Mouse (Mus musculus): ENCODE measurements around the gene Rhbdf2. TPM values are rescaled to one million over a fixed set of nuclear protein-coding genes. Genes with fewer than 3 reads are reported as not detected.

Gene Rhbdf2
- polyA plus RNA-seq, 1 experiment from 2014 or later = 5.8 TPM

DNA sequence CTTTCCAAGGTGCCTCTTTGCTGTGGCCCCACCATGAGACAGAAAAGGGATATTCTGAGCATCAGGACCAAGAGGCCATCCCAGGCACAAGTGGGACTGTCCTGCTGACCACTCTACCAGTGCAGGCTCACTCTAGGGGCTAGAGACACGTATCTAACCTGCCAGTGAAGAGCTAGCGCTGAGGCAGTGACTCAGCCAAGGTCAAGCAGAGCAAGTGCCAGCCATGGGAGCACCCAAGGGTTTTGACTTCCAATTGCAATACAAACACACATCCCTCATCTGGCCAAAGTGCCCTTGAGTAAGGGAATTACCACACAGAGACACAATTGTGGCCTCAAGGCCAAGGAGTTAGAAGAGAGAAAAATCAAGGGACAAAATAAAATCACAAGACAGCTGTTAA is 51.4 kb downstream of the Rhbdf2 start:
- H3K4me2 ChIP-seq = peak overlapping the region; percentile 86
- H3K4me3 ChIP-seq (replicated peaks) = peak overlapping the region; percentile 51
- peak overlapping the region; percentile 99 for H3K27ac ChIP-seq

DNA sequence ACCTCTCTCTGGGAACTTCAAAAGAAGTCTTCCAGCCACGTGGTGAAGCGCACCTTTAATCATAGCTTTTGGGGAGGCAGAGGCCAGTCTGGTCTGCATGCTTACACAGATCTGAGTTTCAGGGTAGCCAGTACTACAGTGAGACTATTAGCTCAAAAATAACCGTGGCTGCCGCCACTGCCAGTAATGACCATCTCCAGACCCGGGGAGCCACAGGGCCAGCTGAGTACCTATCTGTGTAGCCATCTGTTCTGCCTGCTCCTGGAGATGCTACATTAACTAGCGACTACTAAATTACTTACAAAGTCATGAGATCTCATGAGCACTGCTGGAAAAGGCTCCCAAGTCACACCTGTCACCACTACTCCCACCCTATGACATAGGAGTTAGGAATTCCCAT is 51.8 kb downstream of the Rhbdf2 start:
- ATAC-seq (ENCODE audit: low read depth) (no peak), DNase-seq (no peak)
- Histone ChIP-seq H3K9ac (peak overlapping the region; percentile 77), H3K27me3 (0 out of 2 replicates have a peak, but pooled peaks cover 3% of the 10 kb centered on the region), H3K36me3 (peaks cover 34% of the 10 kb centered on the region), H3K27ac (peak overlapping the region; percentile 99), H3K4me3 (replicated peaks) (peak overlapping the region; percentile 51), H3K4me2 (peak overlapping the region; percentile 86), H3K4me1 (replicated peaks) (peaks cover 100% of the 10 kb centered on the region), H3K9me3 (replicated peaks) (no peaks in the 10 kb centered on the region)
- WGBS (ENCODE audit: insufficient replicate concordance) = 60% methylated on average over 6 of the region's 6 CpGs

More for the DNA sequence above, 51.4 kb downstream of the Rhbdf2 start:
- Histone ChIP-seq H3K36me3 (peaks cover 34% of the 10 kb centered on the region), H3K4me1 (replicated peaks) (peaks cover 100% of the 10 kb centered on the region), H3K9me3 (replicated peaks) (no peaks in the 10 kb centered on the region), H3K9ac (peak overlapping the region; percentile 77), H3K27me3 (0 out of 2 replicates have a peak, but pooled peaks cover 3% of the 10 kb centered on the region)
- DNase-seq (no peak), ATAC-seq (ENCODE audit: low read depth) (no peak)
- WGBS (ENCODE audit: insufficient replicate concordance) = 81% methylated on average over 2 of the region's 2 CpGs

DNA sequence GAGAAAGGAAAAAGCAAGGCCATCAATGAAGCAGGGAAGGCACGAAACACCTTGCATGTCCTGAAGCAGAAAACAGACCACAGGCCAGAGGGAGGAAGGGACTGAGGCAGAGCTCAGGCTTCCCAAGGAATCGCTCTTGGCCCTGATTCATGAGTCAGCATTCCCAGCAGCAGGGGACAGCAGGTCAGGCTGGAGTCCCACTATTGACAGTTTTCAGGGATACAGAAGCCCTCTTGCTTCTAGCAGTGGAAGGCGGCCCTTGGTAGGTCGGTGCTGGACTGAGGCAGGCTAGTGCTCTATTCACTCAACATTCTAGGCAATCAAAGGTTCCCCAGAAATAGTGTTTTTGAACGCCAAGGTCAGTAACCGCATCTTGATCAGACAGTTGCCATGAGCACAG is 52.3 kb downstream of the Rhbdf2 start:
- peak overlapping the region; percentile 77 for H3K9ac ChIP-seq
- 0 out of 2 replicates have a peak, but pooled peaks cover 3% of the 10 kb centered on the region for H3K27me3 ChIP-seq
- peak overlapping the region; percentile 86 for H3K4me2 ChIP-seq
- no peaks in the 10 kb centered on the region for H3K9me3 ChIP-seq (replicated peaks)
- H3K4me3 ChIP-seq (replicated peaks) = peak overlapping the region; percentile 51
- ATAC-seq (ENCODE audit: low read depth) (no peak), DNase-seq (no peak)
- peaks cover 33% of the 10 kb centered on the region for H3K36me3 ChIP-seq
- H3K27ac ChIP-seq = peak overlapping the region; percentile 99
- 76% methylated on average over 6 of the region's 6 CpGs for WGBS (ENCODE audit: insufficient replicate concordance)
- peaks cover 100% of the 10 kb centered on the region for H3K4me1 ChIP-seq (replicated peaks)

DNA sequence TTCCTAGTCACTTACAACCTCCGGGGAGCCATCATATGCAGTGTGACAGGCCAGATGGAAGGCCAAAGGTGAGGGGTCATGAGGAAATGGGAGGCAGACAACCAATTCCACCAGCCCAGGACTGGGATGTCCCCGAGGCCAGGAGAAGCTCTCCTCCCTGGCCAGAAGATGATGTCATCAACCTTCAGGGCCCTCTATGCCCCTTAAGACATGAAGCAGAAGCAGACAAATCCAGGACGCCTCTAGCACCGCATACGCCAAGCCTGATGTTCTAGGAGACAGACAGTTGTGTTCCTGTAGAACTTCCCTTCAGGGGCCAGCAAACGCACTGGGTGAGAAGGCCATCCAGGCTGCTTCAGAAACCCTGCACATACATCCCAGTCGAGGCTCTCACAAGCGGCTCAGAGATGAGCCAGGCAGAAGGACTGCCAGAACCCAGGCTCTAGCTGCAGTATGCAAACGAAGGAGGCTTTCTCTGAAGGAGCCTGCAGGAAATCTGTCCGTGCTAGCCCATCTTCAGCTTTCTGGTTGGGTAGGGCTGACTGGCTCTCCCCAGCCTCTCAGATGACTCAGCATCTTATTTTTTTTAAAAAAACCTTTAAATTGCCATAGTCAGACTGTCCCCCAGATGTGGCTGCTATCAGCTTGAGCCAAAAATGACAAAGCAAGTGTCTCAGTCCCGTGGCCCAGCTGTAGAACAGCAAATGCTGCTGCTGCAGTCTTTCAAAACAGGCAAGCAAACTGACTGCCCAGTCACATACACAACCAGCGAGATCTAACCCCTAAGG is 53.9 kb downstream of the Rhbdf2 start:
- peaks cover 20% of the 10 kb centered on the region; the same call in 1 of the 2 replicates for H3K36me3 ChIP-seq
- peak; percentile 81 for DNase-seq
- H3K27me3 ChIP-seq = no peaks in the 10 kb centered on the region
- peak; percentile 87 for ATAC-seq (ENCODE audit: low read depth)
- H3K4me1 ChIP-seq (replicated peaks) = peaks cover 99% of the 10 kb centered on the region
- peak overlapping the region; percentile 51 for H3K4me3 ChIP-seq (replicated peaks)
- H3K4me2 ChIP-seq = peak overlapping the region; percentile 86
- 25% methylated on average over 12 of the region's 12 CpGs for WGBS (ENCODE audit: insufficient replicate concordance)
- no peaks in the 10 kb centered on the region for H3K9me3 ChIP-seq (replicated peaks)
- peak overlapping the region; percentile 99 for H3K27ac ChIP-seq
- peak overlapping the region; percentile 77 for H3K9ac ChIP-seq

DNA sequence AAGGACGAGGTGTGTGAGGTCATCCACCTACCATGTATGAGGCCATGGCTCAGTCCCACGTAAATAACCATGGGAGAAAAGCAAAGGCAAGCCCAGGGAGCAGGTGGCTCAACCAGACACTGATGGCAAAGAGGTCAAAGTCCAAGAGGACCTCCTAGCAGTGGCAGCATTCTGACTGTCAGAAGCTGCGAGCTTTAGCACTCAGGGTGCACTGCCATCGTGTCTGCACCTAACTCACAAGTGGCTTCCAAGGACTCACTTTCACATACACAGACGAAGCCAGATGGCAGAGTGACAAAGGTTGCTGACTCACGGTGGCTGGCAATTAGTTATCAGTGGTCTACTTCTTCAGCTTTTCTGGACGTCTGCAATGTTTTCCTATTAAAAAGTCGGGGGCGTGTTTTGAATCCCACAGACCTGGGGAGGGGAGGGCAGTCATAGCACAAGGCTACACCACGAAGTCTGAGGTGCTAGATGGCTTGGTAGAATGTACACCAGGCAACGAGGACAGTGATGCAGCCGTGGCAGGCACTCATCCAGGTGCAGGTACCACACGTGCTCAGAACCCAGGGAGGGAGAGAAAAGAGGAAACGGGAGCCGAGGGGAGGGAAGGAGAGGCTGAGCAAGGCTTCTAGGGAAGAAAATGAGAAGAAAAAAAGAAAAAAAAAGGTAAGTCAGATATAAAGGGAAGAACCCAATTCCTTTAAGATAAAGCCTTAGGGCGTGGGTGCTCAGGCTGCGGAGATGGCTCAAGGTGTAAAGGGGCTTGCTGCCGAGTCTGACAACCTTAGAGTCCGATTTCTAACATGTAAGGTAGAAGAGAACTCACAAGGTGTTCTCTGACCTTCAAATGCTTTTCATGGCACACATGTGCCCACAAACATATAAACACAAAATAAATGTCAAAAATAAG is 54.8 kb downstream of the Rhbdf2 start:
- H3K9me3 ChIP-seq (replicated peaks) = no peaks in the 10 kb centered on the region
- peak overlapping the region; percentile 51 for H3K4me3 ChIP-seq (replicated peaks)
- DNase-seq (peak; percentile 79), ATAC-seq (ENCODE audit: low read depth) (peak; percentile 71)
- H3K4me2 ChIP-seq = peak overlapping the region; percentile 86
- H3K36me3 ChIP-seq = peaks cover 17% of the 10 kb centered on the region; the same call in 1 of the 2 replicates
- peak overlapping the region; percentile 99 for H3K27ac ChIP-seq
- H3K4me1 ChIP-seq (replicated peaks) = peaks cover 99% of the 10 kb centered on the region
- 31% methylated on average over 19 of the region's 19 CpGs for WGBS (ENCODE audit: insufficient replicate concordance)
- H3K9ac ChIP-seq = peak overlapping the region; percentile 77
- H3K27me3 ChIP-seq = no peaks in the 10 kb centered on the region

DNA sequence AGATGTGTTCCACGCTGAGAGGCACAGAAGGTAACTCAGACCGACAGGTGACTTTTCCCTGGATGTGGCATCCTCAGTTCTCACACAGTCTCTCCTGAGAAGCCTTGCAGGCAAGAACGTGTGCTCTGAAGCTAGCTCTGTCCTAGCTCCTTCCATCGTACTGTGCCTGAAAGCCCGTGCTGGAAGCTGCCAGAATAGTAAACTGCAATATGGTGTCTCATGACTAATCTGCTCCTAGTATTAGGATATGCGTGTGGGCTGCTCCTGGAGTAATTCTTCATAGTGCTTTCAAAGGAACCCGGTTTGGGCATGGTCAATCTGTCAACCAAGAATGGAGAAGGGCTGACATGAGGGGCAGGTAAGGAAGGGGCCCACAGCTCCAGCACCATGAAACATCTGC is 56.0 kb downstream of the Rhbdf2 start:
- no peak for ATAC-seq (ENCODE audit: low read depth)
- Histone ChIP-seq H3K27me3 (no peaks in the 10 kb centered on the region), H3K4me3 (replicated peaks) (peak overlapping the region; percentile 51; the same call in 1 of the 2 replicates), H3K9ac (peak overlapping the region; percentile 77), H3K36me3 (0 out of 2 replicates have a peak, but pooled peaks cover 8% of the 10 kb centered on the region), H3K4me2 (peak overlapping the region; percentile 86), H3K27ac (peak overlapping the region; percentile 99), H3K4me1 (replicated peaks) (peaks cover 97% of the 10 kb centered on the region), H3K9me3 (replicated peaks) (no peaks in the 10 kb centered on the region)
- 82% methylated on average over 7 of the region's 7 CpGs for WGBS (ENCODE audit: insufficient replicate concordance)
- no peak for DNase-seq

DNA sequence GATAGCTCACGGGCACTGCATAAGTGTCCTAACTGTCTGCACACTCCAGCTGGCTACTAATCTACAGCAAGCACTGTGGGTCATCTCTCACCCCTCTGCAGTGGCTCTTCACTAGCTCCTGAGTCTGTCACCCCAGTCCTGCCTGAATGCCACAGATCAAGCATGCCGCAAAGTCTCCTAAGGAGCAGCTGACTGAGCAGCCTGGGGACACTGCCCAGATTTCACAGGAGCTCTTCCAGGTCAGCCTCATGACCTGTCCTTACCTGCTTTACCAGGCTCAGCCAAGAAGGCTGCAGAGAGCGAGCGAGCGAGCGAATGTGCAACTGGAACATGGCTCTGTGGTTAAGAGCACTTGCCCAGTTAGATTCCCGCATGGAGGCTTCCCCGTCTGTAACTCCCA is 59.3 kb downstream of the Rhbdf2 start:
- H3K36me3 ChIP-seq = 0 out of 2 replicates have a peak, but pooled peaks cover 13% of the 10 kb centered on the region
- no peak overlapping the region for H3K9ac ChIP-seq
- peaks cover 81% of the 10 kb centered on the region for H3K4me1 ChIP-seq (replicated peaks)
- DNase-seq = no peak
- H3K9me3 ChIP-seq (replicated peaks) = no peaks in the 10 kb centered on the region
- no peak overlapping the region for H3K4me2 ChIP-seq
- no peak for ATAC-seq (ENCODE audit: low read depth)
- H3K4me3 ChIP-seq (replicated peaks) = no peak overlapping the region
- WGBS (ENCODE audit: insufficient replicate concordance) = 90% methylated on average over 8 of the region's 8 CpGs
- no peaks in the 10 kb centered on the region for H3K27me3 ChIP-seq
- H3K27ac ChIP-seq = peak overlapping the region; percentile 16; the same call in 1 of the 2 replicates

DNA sequence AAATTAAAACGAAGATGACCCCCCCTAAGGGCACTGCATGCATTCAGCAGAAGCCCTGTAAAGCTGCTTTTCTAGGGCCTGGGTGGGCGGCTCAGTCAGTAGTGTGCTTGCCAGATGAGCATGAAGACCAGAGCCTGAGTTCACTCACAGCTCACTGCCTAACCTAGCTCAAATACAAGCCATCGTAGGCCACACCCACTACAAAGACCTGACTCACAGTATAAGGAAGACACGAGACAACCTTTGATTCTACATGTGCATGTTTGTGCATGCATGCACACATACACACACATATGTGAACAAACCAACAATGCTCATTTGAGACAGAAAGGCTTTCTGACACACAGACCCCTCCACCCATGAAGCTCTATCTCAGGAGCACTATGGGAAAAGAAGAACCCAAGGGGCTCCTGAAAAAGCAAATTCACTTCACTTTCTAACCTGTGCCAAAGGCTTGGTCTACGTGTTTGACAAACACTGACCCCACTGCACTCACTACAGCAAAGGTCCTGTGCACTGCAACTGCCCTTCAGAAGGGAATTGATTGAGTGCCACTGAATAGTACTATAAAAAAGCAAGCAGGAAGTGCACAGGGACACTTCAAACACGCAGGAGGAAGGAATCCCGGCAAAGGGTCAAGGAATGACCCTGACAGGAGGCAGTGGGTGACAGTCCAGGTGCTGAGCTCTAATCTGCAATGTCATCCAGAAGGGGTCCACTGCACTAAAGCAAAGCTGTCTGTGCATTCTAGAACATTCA is 61.4 kb downstream of the Rhbdf2 start:
- no peaks in the 10 kb centered on the region for H3K27me3 ChIP-seq
- H3K4me3 ChIP-seq (replicated peaks) = no peak overlapping the region
- H3K4me1 ChIP-seq (replicated peaks) = peaks cover 68% of the 10 kb centered on the region
- ATAC-seq (ENCODE audit: low read depth) (peak; percentile 16; the same call in 1 of the 2 replicates), DNase-seq (no peak)
- H3K9me3 ChIP-seq (replicated peaks) = no peaks in the 10 kb centered on the region
- H3K36me3 ChIP-seq = 0 out of 2 replicates have a peak, but pooled peaks cover 5% of the 10 kb centered on the region
- 60% methylated on average over 7 of the region's 7 CpGs for WGBS (ENCODE audit: insufficient replicate concordance)
- 0 out of 2 replicates have a peak overlapping the region, but pooled peaks have one; percentile 13 for H3K27ac ChIP-seq
- H3K9ac ChIP-seq = no peak overlapping the region
- no peak overlapping the region for H3K4me2 ChIP-seq

DNA sequence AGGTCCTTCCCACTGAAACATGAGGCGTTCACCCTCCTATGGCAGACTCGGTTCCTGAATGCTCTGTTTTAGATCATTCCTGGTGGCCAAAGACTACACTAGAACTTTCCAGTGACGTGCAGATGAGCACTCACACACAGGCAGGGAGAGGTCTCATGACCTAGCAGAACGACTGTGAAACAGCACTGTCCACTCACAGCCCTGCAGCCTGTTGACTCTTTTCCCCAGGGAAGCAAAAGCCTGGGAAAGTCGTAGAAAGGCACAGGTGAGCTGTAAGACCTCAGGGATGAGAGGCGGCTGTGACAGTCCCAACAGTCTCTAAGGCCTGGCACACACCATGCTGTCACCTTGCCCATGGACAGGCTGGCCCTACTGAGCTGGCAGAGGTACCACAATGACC is 70.5 kb downstream of the Rhbdf2 start:
- Histone ChIP-seq H3K4me3 (replicated peaks) (no peak overlapping the region), H3K4me2 (no peak overlapping the region), H3K27ac (no peak overlapping the region), H3K27me3 (no peaks in the 10 kb centered on the region), H3K9ac (no peak overlapping the region; the same call in 1 of the 2 replicates), H3K36me3 (peaks cover 8% of the 10 kb centered on the region; the same call in 1 of the 2 replicates), H3K9me3 (replicated peaks) (no peaks in the 10 kb centered on the region), H3K4me1 (replicated peaks) (peaks cover 83% of the 10 kb centered on the region)
- ATAC-seq (ENCODE audit: low read depth) (peak; percentile 14; the same call in 1 of the 2 replicates), DNase-seq (no peak)
- WGBS (ENCODE audit: insufficient replicate concordance) = 63% methylated on average over 6 of the region's 6 CpGs

DNA sequence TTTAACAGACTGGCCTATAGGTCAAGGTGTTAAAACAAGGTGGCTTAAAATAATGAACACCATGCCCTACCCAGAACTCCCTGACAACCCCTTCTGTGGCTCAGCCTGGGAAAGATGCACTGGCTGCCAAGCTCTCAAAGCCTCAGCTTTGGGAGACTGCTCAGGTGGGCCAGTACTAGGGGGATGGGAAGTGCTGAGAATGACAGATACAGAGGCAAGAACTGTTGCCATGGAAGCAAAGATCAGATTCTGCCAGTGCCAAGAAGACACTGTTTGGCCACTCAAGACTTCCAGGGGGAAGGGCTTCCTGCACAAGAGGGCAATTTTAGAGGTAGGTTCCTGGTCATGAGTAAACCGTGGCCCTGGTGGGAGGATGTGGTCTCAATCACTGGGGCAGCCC is 71.2 kb downstream of the Rhbdf2 start:
- H3K9me3 ChIP-seq (replicated peaks) = no peaks in the 10 kb centered on the region
- 46% methylated on average over 1 of the region's 1 CpGs for WGBS (ENCODE audit: insufficient replicate concordance)
- ATAC-seq (ENCODE audit: low read depth) (no peak), DNase-seq (no peak)
- H3K4me1 ChIP-seq (replicated peaks) = peaks cover 90% of the 10 kb centered on the region
- peaks cover 8% of the 10 kb centered on the region; the same call in 1 of the 2 replicates for H3K36me3 ChIP-seq
- peak overlapping the region; percentile 26; the same call in 1 of the 2 replicates for H3K27ac ChIP-seq
- no peak overlapping the region for H3K4me2 ChIP-seq
- no peaks in the 10 kb centered on the region for H3K27me3 ChIP-seq
- no peak overlapping the region; the same call in 1 of the 2 replicates for H3K9ac ChIP-seq
- no peak overlapping the region for H3K4me3 ChIP-seq (replicated peaks)

Data from liver, embryonic 13.5 days (tissue).